Mouse (Mus musculus): ENCODE data around the gene Prkag2.
"Not testable (repeated sequence)": the region's sequence is repeated elsewhere in the genome, so short reads cannot be mapped to it uniquely, and the experiment has no call there.

Gene Prkag2

GRCm38 (mm10) chr5:24869796-24870289 lies 230.6 kb downstream of the Prkag2 start:
- DNase-seq (ENCODE audit: low spot score) = no peak

GRCm38 (mm10) chr5:24863804-24864203 lies 236.6 kb downstream of the Prkag2 start:
- DNase-seq (ENCODE audit: low spot score) = no peak

GRCm38 (mm10) chr5:24861449-24861930 lies 239.0 kb downstream of the Prkag2 start:
- DNase-seq (ENCODE audit: low spot score) = no peak

GRCm38 (mm10) chr5:24860635-24861448 lies 239.6 kb downstream of the Prkag2 start:
- DNase-seq (ENCODE audit: low spot score) = peak; percentile 76

- no peak for DNase-seq (ENCODE audit: low spot score)
Measured at GRCm38 (mm10) chr5:24859771-24860540, 240.5 kb downstream of the Prkag2 start.

- no peak for DNase-seq (ENCODE audit: low spot score)
Measured at GRCm38 (mm10) chr5:24854827-24855600, 245.4 kb downstream of the Prkag2 start.

- DNase-seq (ENCODE audit: low spot score) = no peak
Measured at GRCm38 (mm10) chr5:24854256-24854655, 246.2 kb downstream of the Prkag2 start.

- not testable (repeated sequence) for DNase-seq (ENCODE audit: low spot score)
Measured at GRCm38 (mm10) chr5:24848261-24848660, 252.2 kb downstream of the Prkag2 start.

GRCm38 (mm10) chr5:24843841-24844240 lies 256.6 kb downstream of the Prkag2 start:
- DNase-seq (ENCODE audit: low spot score) = no peak

- DNase-seq (ENCODE audit: low spot score) = no peak
Measured at GRCm38 (mm10) chr5:24843103-24843475, 257.4 kb downstream of the Prkag2 start.

GRCm38 (mm10) chr5:24842274-24843102 lies 258.0 kb downstream of the Prkag2 start, which contains the start of gene Rheb:
Gene Rheb, minus strand, starts transcription at chr5:24842624.
- peak; percentile 99 for DNase-seq (ENCODE audit: low spot score)

GRCm38 (mm10) chr5:24841662-24842273 lies 258.7 kb downstream of the Prkag2 start:
- no peak for DNase-seq (ENCODE audit: low spot score)

- DNase-seq (ENCODE audit: low spot score) = no peak
Measured at GRCm38 (mm10) chr5:24840975-24841431, 259.4 kb downstream of the Prkag2 start.

- DNase-seq (ENCODE audit: low spot score) = no peak
Measured at GRCm38 (mm10) chr5:24834491-24834890, 266.0 kb downstream of the Prkag2 start.

- no peak for DNase-seq (ENCODE audit: low spot score)
Measured at GRCm38 (mm10) chr5:24831912-24832311, 268.5 kb downstream of the Prkag2 start.

GRCm38 (mm10) chr5:24828446-24828845 lies 272.0 kb downstream of the Prkag2 start:
- no peak for DNase-seq (ENCODE audit: low spot score)

- DNase-seq (ENCODE audit: low spot score) = no peak
Measured at GRCm38 (mm10) chr5:24827173-24827572, 273.3 kb downstream of the Prkag2 start.

GRCm38 (mm10) chr5:24826056-24826770 lies 274.2 kb downstream of the Prkag2 start:
- no peak for DNase-seq (ENCODE audit: low spot score)

GRCm38 (mm10) chr5:24825365-24826055 lies 274.9 kb downstream of the Prkag2 start:
- DNase-seq (ENCODE audit: low spot score) = no peak

All from layer of hippocampus, adult 11-12 months (tissue).